Mouse (Mus musculus): ENCODE results near the gene Psmd13. TPM values are rescaled to one million over a fixed set of nuclear protein-coding genes. Genes with fewer than 3 reads are reported as not detected.
A peak's percentile ranks its signal among the peaks of the same experiment; 100 is the strongest.

Gene Psmd13
- polyA plus RNA-seq, 1 experiment from 2014 or later, result 286 TPM

- DNase-seq (ENCODE audit: low spot score) (no peak), ATAC-seq (no peak)
- Histone ChIP-seq H3K4me3 (ENCODE audit: low read depth, low read length) (no peak overlapping the region), H3K4me2 (ENCODE audit: low read length) (no peak overlapping the region), H3K27ac (ENCODE audit: low read depth, low read length) (no peak overlapping the region), H3K9me3 (replicated peaks; ENCODE audit: control insufficient read depth, low read length) (no peaks in the 10 kb centered on the region), H3K27me3 (replicated peaks; ENCODE audit: control insufficient read depth, insufficient read depth, low read length) (no peaks in the 10 kb centered on the region), H3K4me1 (ENCODE audit: control insufficient read depth, insufficient read depth, low read length) (no peaks in the 10 kb centered on the region), H3K9ac (ENCODE audit: low read length) (no peak overlapping the region), H3K36me3 (ENCODE audit: control insufficient read depth, insufficient read depth, low read length) (peaks cover 77% of the 10 kb centered on the region)
- WGBS, result 92% methylated on average over 3 of the region's 3 CpGs
Measured at GRCm38 (mm10) chr7:140894611-140895010, 12.8 kb downstream of the Psmd13 start.

GRCm38 (mm10) chr7:140897863-140898262 is 16.1 kb downstream of the Psmd13 start:
- Histone ChIP-seq H3K9me3 (replicated peaks; ENCODE audit: control insufficient read depth, low read length) (no peaks in the 10 kb centered on the region), H3K4me2 (ENCODE audit: low read length) (no peak overlapping the region), H3K9ac (ENCODE audit: low read length) (no peak overlapping the region), H3K4me3 (ENCODE audit: low read depth, low read length) (no peak overlapping the region), H3K4me1 (ENCODE audit: control insufficient read depth, insufficient read depth, low read length) (no peaks in the 10 kb centered on the region), H3K27me3 (replicated peaks; ENCODE audit: control insufficient read depth, insufficient read depth, low read length) (no peaks in the 10 kb centered on the region), H3K27ac (ENCODE audit: low read depth, low read length) (no peak overlapping the region), H3K36me3 (ENCODE audit: control insufficient read depth, insufficient read depth, low read length) (peaks cover 65% of the 10 kb centered on the region)
- 91% methylated on average over 7 of the region's 7 CpGs for WGBS
- DNase-seq (ENCODE audit: low spot score) (no peak), ATAC-seq (no peak)

GRCm38 (mm10) chr7:140899121-140899520 is 17.4 kb downstream of the Psmd13 start:
- H3K27me3 ChIP-seq (replicated peaks; ENCODE audit: control insufficient read depth, insufficient read depth, low read length), result no peaks in the 10 kb centered on the region
- no peak for ATAC-seq
- no peak overlapping the region for H3K9ac ChIP-seq (ENCODE audit: low read length)
- no peak for DNase-seq (ENCODE audit: low spot score)
- no peak overlapping the region for H3K4me3 ChIP-seq (ENCODE audit: low read depth, low read length)
- no peaks in the 10 kb centered on the region for H3K9me3 ChIP-seq (replicated peaks; ENCODE audit: control insufficient read depth, low read length)
- H3K27ac ChIP-seq (ENCODE audit: low read depth, low read length), result no peak overlapping the region
- WGBS, result 87% methylated on average over 3 of the region's 3 CpGs
- no peak overlapping the region for H3K4me2 ChIP-seq (ENCODE audit: low read length)
- no peaks in the 10 kb centered on the region for H3K4me1 ChIP-seq (ENCODE audit: control insufficient read depth, insufficient read depth, low read length)
- peaks cover 55% of the 10 kb centered on the region for H3K36me3 ChIP-seq (ENCODE audit: control insufficient read depth, insufficient read depth, low read length)

GRCm38 (mm10) chr7:140900220-140900619 is 18.5 kb downstream of the Psmd13 start, which contains the start of gene Cox8b:
Gene Cox8b, minus strand, starts transcription at chr7:140900446.
- H3K27me3 ChIP-seq (replicated peaks; ENCODE audit: control insufficient read depth, insufficient read depth, low read length), result no peaks in the 10 kb centered on the region
- no peak within 1 kb of the TSS for H3K4me3 ChIP-seq (ENCODE audit: low read depth, low read length)
- H3K9me3 ChIP-seq (replicated peaks; ENCODE audit: control insufficient read depth, low read length), result no peaks in the 10 kb centered on the region
- ATAC-seq, result no peak
- H3K9ac ChIP-seq (ENCODE audit: low read length), result no peak within 1 kb of the TSS
- WGBS, result 84% methylated on average over 10 of the region's 10 CpGs
- H3K4me2 ChIP-seq (ENCODE audit: low read length), result no peak within 1 kb of the TSS
- H3K27ac ChIP-seq (ENCODE audit: low read depth, low read length), result no peak within 1 kb of the TSS
- peaks cover 47% of the 10 kb centered on the region for H3K36me3 ChIP-seq (ENCODE audit: control insufficient read depth, insufficient read depth, low read length)
- DNase-seq (ENCODE audit: low spot score), result no peak
- H3K4me1 ChIP-seq (ENCODE audit: control insufficient read depth, insufficient read depth, low read length), result no peaks in the 10 kb centered on the region

GRCm38 (mm10) chr7:140902036-140902875 is 20.5 kb downstream of the Psmd13 start:
- H3K9ac ChIP-seq (ENCODE audit: low read length), result no peak overlapping the region
- H3K4me1 ChIP-seq (ENCODE audit: control insufficient read depth, insufficient read depth, low read length), result no peaks in the 10 kb centered on the region
- H3K4me2 ChIP-seq (ENCODE audit: low read length), result no peak overlapping the region
- no peak for DNase-seq (ENCODE audit: low spot score)
- H3K9me3 ChIP-seq (replicated peaks; ENCODE audit: control insufficient read depth, low read length), result no peaks in the 10 kb centered on the region
- no peak overlapping the region for H3K27ac ChIP-seq (ENCODE audit: low read depth, low read length)
- H3K4me3 ChIP-seq (ENCODE audit: low read depth, low read length), result no peak overlapping the region
- ATAC-seq, result no peak
- 75% methylated on average over 15 of the region's 15 CpGs for WGBS
- peaks cover 32% of the 10 kb centered on the region for H3K36me3 ChIP-seq (ENCODE audit: control insufficient read depth, insufficient read depth, low read length)
- H3K27me3 ChIP-seq (replicated peaks; ENCODE audit: control insufficient read depth, insufficient read depth, low read length), result no peaks in the 10 kb centered on the region

- Histone ChIP-seq H3K4me2 (ENCODE audit: low read length) (no peak overlapping the region), H3K4me3 (ENCODE audit: low read depth, low read length) (no peak overlapping the region), H3K9me3 (replicated peaks; ENCODE audit: control insufficient read depth, low read length) (no peaks in the 10 kb centered on the region), H3K9ac (ENCODE audit: low read length) (no peak overlapping the region), H3K36me3 (ENCODE audit: control insufficient read depth, insufficient read depth, low read length) (peaks cover 22% of the 10 kb centered on the region), H3K4me1 (ENCODE audit: control insufficient read depth, insufficient read depth, low read length) (no peaks in the 10 kb centered on the region), H3K27me3 (replicated peaks; ENCODE audit: control insufficient read depth, insufficient read depth, low read length) (no peaks in the 10 kb centered on the region), H3K27ac (ENCODE audit: low read depth, low read length) (no peak overlapping the region)
- peak; percentile 50 for ATAC-seq
- WGBS, result 25% methylated on average over 13 of the region's 13 CpGs
- peak; percentile 69 for DNase-seq (ENCODE audit: low spot score)
Measured at GRCm38 (mm10) chr7:140903212-140903611, 21.4 kb downstream of the Psmd13 start.

GRCm38 (mm10) chr7:140905642-140906081 is 23.9 kb downstream of the Psmd13 start:
- no peak overlapping the region for H3K4me3 ChIP-seq (ENCODE audit: low read depth, low read length)
- H3K27me3 ChIP-seq (replicated peaks; ENCODE audit: control insufficient read depth, insufficient read depth, low read length), result no peaks in the 10 kb centered on the region
- H3K27ac ChIP-seq (ENCODE audit: low read depth, low read length), result no peak overlapping the region
- ATAC-seq (no peak), DNase-seq (ENCODE audit: low spot score) (no peak)
- peaks cover 4% of the 10 kb centered on the region; the same call in 1 of the 2 replicates for H3K4me1 ChIP-seq (ENCODE audit: control insufficient read depth, insufficient read depth, low read length)
- 95% methylated on average over 2 of the region's 2 CpGs for WGBS
- H3K36me3 ChIP-seq (ENCODE audit: control insufficient read depth, insufficient read depth, low read length), result no peaks in the 10 kb centered on the region
- no peaks in the 10 kb centered on the region for H3K9me3 ChIP-seq (replicated peaks; ENCODE audit: control insufficient read depth, low read length)
- no peak overlapping the region for H3K4me2 ChIP-seq (ENCODE audit: low read length)
- H3K9ac ChIP-seq (ENCODE audit: low read length), result no peak overlapping the region

GRCm38 (mm10) chr7:140907131-140907530 is 25.4 kb downstream of the Psmd13 start:
- Histone ChIP-seq H3K36me3 (ENCODE audit: control insufficient read depth, insufficient read depth, low read length) (no peaks in the 10 kb centered on the region), H3K4me1 (ENCODE audit: control insufficient read depth, insufficient read depth, low read length) (peaks cover 4% of the 10 kb centered on the region; the same call in 1 of the 2 replicates), H3K27ac (ENCODE audit: low read depth, low read length) (no peak overlapping the region), H3K9me3 (replicated peaks; ENCODE audit: control insufficient read depth, low read length) (no peaks in the 10 kb centered on the region), H3K9ac (ENCODE audit: low read length) (no peak overlapping the region), H3K27me3 (replicated peaks; ENCODE audit: control insufficient read depth, insufficient read depth, low read length) (no peaks in the 10 kb centered on the region), H3K4me2 (ENCODE audit: low read length) (no peak overlapping the region), H3K4me3 (ENCODE audit: low read depth, low read length) (no peak overlapping the region)
- WGBS, result 87% methylated on average over 13 of the region's 13 CpGs
- DNase-seq (ENCODE audit: low spot score), result no peak
- no peak for ATAC-seq

GRCm38 (mm10) chr7:140907697-140908096 is 25.9 kb downstream of the Psmd13 start:
- H3K9ac ChIP-seq (ENCODE audit: low read length), result no peak overlapping the region

More at GRCm38 (mm10) chr7:140907697-140908096, 25.9 kb downstream of the Psmd13 start:
- ATAC-seq (no peak), DNase-seq (ENCODE audit: low spot score) (no peak)
- no peak overlapping the region for H3K4me3 ChIP-seq (ENCODE audit: low read depth, low read length)
- peaks cover 4% of the 10 kb centered on the region; the same call in 1 of the 2 replicates for H3K4me1 ChIP-seq (ENCODE audit: control insufficient read depth, insufficient read depth, low read length)
- no peaks in the 10 kb centered on the region for H3K9me3 ChIP-seq (replicated peaks; ENCODE audit: control insufficient read depth, low read length)
- no peaks in the 10 kb centered on the region for H3K36me3 ChIP-seq (ENCODE audit: control insufficient read depth, insufficient read depth, low read length)
- no peak overlapping the region for H3K4me2 ChIP-seq (ENCODE audit: low read length)
- no peaks in the 10 kb centered on the region for H3K27me3 ChIP-seq (replicated peaks; ENCODE audit: control insufficient read depth, insufficient read depth, low read length)
- no peak overlapping the region for H3K27ac ChIP-seq (ENCODE audit: low read depth, low read length)
- 86% methylated on average over 7 of the region's 7 CpGs for WGBS

Measured in forebrain, embryonic 14.5 days (tissue).